Mouse (Mus musculus): ENCODE results near the gene Lrrc75a.

Lrrc75a gene

DNA sequence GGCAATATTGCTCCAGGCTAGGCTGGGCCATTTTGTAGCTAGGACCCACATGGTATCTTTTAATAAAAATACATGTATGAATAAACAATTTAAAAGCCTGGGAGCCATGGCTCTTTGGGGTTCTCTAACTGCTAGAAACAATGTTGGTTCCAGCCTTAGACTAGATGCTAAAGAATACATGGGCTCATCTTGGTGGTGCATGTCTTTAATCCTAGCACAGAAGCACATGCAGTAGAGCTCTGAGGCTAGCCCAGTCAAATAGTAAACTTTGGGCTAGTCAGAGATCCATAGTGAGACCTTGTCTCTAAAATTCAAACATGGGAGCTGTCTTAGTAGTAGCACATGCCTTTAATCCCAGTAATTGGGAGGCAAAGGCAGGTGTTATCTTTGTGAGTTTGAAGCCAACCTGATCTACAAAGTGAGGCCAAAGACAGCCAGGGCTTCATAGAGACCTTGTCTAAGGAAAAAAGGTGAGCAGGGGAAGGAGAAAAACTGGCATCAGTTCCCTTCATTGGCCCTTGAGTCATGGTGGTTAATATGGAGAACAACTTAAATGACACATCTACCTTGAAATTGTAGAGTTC, 93.3 kb downstream of the Lrrc75a start:
- no peak for DNase-seq (ENCODE audit: low spot score)

Data from ovary, postnatal 36 days (tissue).